Mouse (Mus musculus) limb, embryonic 10.5 days (tissue): ENCODE results near the gene Ntrk2. TPM values are rescaled to one million over a fixed set of nuclear protein-coding genes. Genes with fewer than 3 reads are reported as not detected.
"Not testable (repeated sequence)": the region's sequence is repeated elsewhere in the genome, so short reads cannot be mapped to it uniquely, and the experiment has no call there.

Source experiments
- DNase-seq: peaks from one replicate; pipeline ENCODE4 v3.0.0-alpha.2; 2017; ENCODE audit warnings: low spot score
- H3K27ac ChIP-seq: fragments of 300-500 bp; sonication (generic); 2 replicates; pipeline ENCODE4 v1.5.1; 2016; ENCODE audit warnings: mild to moderate bottlenecking
- H3K27me3 ChIP-seq: fragments of 300-500 bp; sonication (generic); 2 replicates; pipeline ENCODE4 v1.6.1; 2016; ENCODE audit warnings: low read depth, mild to moderate bottlenecking; ENCODE audit not compliant: poor library complexity, severe bottlenecking
- H3K36me3 ChIP-seq: fragments of 300-500 bp; sonication (generic); 2 replicates; pipeline ENCODE4 v1.6.1; 2016; ENCODE audit warnings: mild to moderate bottlenecking, moderate library complexity
- H3K4me1 ChIP-seq: fragments of 300-500 bp; sonication (generic); 2 replicates; pipeline ENCODE4 v1.6.1; 2016
- H3K4me3 ChIP-seq: fragments of 300-500 bp; sonication (generic); 2 replicates; pipeline ENCODE4 v1.5.1; 2016; ENCODE audit warnings: mild to moderate bottlenecking, moderate library complexity
- H3K9me3 ChIP-seq: fragments of 300-500 bp; sonication (generic); replicated peaks from 2 replicates; pipeline ENCODE4 v1.6.1; 2016; ENCODE audit warnings: mild to moderate bottlenecking
- WGBS: fragments of 180-500 bp; shearing (Covaris S2); methylation state at CpG from one replicate; pipeline ENCODE4 v1.1.7; 2016; 5-methylcytosine and 5-hydroxymethylcytosine counted together
- polyA plus RNA-seq: library from polyadenylated mRNA; unstranded; fragments of >200 nt; fragmentation: Nextera tagmentation; extraction: Ambion mirVana; gene quantifications from 2 replicates; pipeline ENCODE4 v1.2.1, GENCODE M21; 2016

Ntrk2 gene
- polyA plus RNA-seq, 1 experiment from 2014 or later = 5.7 TPM

GRCm38 (mm10) chr13:59094722-59095121 is 288.4 kb downstream of the Ntrk2 start:
- H3K27ac ChIP-seq = no peak overlapping the region; the same call in 1 of the 2 replicates
- WGBS = 92% methylated on average over 7 of the region's 7 CpGs
- peaks cover 36% of the 10 kb centered on the region for H3K4me1 ChIP-seq

GRCm38 (mm10) chr13:59095811-59096391 is 289.5 kb downstream of the Ntrk2 start:
- Histone ChIP-seq H3K4me1 (peaks cover 36% of the 10 kb centered on the region), H3K4me3 (no peak overlapping the region), H3K27me3 (peaks cover 39% of the 10 kb centered on the region), H3K9me3 (no peaks in the 10 kb centered on the region), H3K27ac (peak overlapping the region; percentile 66; the same call in 1 of the 2 replicates), H3K36me3 (no peaks in the 10 kb centered on the region)
- 19% methylated on average over 10 of the region's 10 CpGs for WGBS
- DNase-seq = peak; percentile 53

More at GRCm38 (mm10) chr13:59094722-59095121, 288.4 kb downstream of the Ntrk2 start:
- H3K9me3 ChIP-seq = no peaks in the 10 kb centered on the region
- peaks cover 37% of the 10 kb centered on the region for H3K27me3 ChIP-seq
- H3K36me3 ChIP-seq = no peaks in the 10 kb centered on the region
- H3K4me3 ChIP-seq = no peak overlapping the region
- DNase-seq = no peak

GRCm38 (mm10) chr13:59100086-59100485 is 293.7 kb downstream of the Ntrk2 start:
- Histone ChIP-seq H3K27ac (no peak overlapping the region), H3K9me3 (no peaks in the 10 kb centered on the region), H3K4me3 (no peak overlapping the region), H3K4me1 (peaks cover 15% of the 10 kb centered on the region), H3K27me3 (peaks cover 30% of the 10 kb centered on the region), H3K36me3 (no peaks in the 10 kb centered on the region)
- WGBS = 49% methylated on average over 10 of the region's 10 CpGs
- DNase-seq = no peak

GRCm38 (mm10) chr13:59107791-59108190 is 301.4 kb downstream of the Ntrk2 start:
- DNase-seq, H3K27me3 ChIP-seq, H3K4me3 ChIP-seq, H3K36me3 ChIP-seq, H3K4me1 ChIP-seq, H3K27ac ChIP-seq, H3K9me3 ChIP-seq: not testable (repeated sequence)
- 91% methylated on average over 10 of the region's 10 CpGs for WGBS

- no peaks in the 10 kb centered on the region for H3K27me3 ChIP-seq
- H3K4me3 ChIP-seq = no peak overlapping the region
- 0 out of 2 replicates have a peak, but pooled peaks cover 1% of the 10 kb centered on the region for H3K36me3 ChIP-seq
- no peak for DNase-seq
- H3K27ac ChIP-seq = no peak overlapping the region
- no peaks in the 10 kb centered on the region for H3K4me1 ChIP-seq
- WGBS = 94% methylated on average over 5 of the region's 5 CpGs
- 0 out of 2 replicates have a peak, but pooled peaks cover 4% of the 10 kb centered on the region for H3K9me3 ChIP-seq
Observed at GRCm38 (mm10) chr13:59110107-59110506, 303.7 kb downstream of the Ntrk2 start.

- no peak for DNase-seq
- H3K9me3 ChIP-seq = 0 out of 2 replicates have a peak, but pooled peaks cover 8% of the 10 kb centered on the region
- no peak overlapping the region for H3K4me3 ChIP-seq
- H3K27ac ChIP-seq = no peak overlapping the region
- no peaks in the 10 kb centered on the region for H3K27me3 ChIP-seq
- H3K4me1 ChIP-seq = peaks cover 5% of the 10 kb centered on the region
- H3K36me3 ChIP-seq = 0 out of 2 replicates have a peak, but pooled peaks cover 3% of the 10 kb centered on the region
- 100% methylated on average over 1 of the region's 1 CpGs for WGBS
Observed at GRCm38 (mm10) chr13:59114684-59115083, 308.3 kb downstream of the Ntrk2 start.

- H3K4me3 ChIP-seq = no peak overlapping the region
- H3K27me3 ChIP-seq = no peaks in the 10 kb centered on the region
- H3K4me1 ChIP-seq = peaks cover 8% of the 10 kb centered on the region
- DNase-seq = no peak
- WGBS = 97% methylated on average over 14 of the region's 14 CpGs
- H3K27ac ChIP-seq = no peak overlapping the region
- 0 out of 2 replicates have a peak, but pooled peaks cover 3% of the 10 kb centered on the region for H3K36me3 ChIP-seq
- 0 out of 2 replicates have a peak, but pooled peaks cover 8% of the 10 kb centered on the region for H3K9me3 ChIP-seq
Observed at GRCm38 (mm10) chr13:59115551-59115950, 309.2 kb downstream of the Ntrk2 start.

GRCm38 (mm10) chr13:59117233-59117632 is 310.9 kb downstream of the Ntrk2 start:
- 88% methylated on average over 5 of the region's 5 CpGs for WGBS
- Histone ChIP-seq H3K4me1 (peaks cover 8% of the 10 kb centered on the region), H3K36me3 (0 out of 2 replicates have a peak, but pooled peaks cover 3% of the 10 kb centered on the region)

GRCm38 (mm10) chr13:59119596-59120394 is 313.4 kb downstream of the Ntrk2 start:
- WGBS = 80% methylated on average over 10 of the region's 10 CpGs
- Histone ChIP-seq H3K4me1 (peaks cover 8% of the 10 kb centered on the region), H3K4me3 (no peak overlapping the region), H3K36me3 (0 out of 2 replicates have a peak, but pooled peaks cover 3% of the 10 kb centered on the region), H3K27ac (0 out of 2 replicates have a peak overlapping the region, but pooled peaks have one; percentile 2), H3K27me3 (no peaks in the 10 kb centered on the region), H3K9me3 (0 out of 2 replicates have a peak, but pooled peaks cover 5% of the 10 kb centered on the region)
- DNase-seq = no peak

More at GRCm38 (mm10) chr13:59117233-59117632, 310.9 kb downstream of the Ntrk2 start:
- 0 out of 2 replicates have a peak, but pooled peaks cover 8% of the 10 kb centered on the region for H3K9me3 ChIP-seq
- no peaks in the 10 kb centered on the region for H3K27me3 ChIP-seq
- no peak for DNase-seq
- H3K27ac ChIP-seq = no peak overlapping the region
- no peak overlapping the region for H3K4me3 ChIP-seq

- no peaks in the 10 kb centered on the region for H3K36me3 ChIP-seq
- H3K27ac ChIP-seq = no peak overlapping the region
- 90% methylated on average over 7 of the region's 7 CpGs for WGBS
- DNase-seq = no peak
- no peak overlapping the region for H3K4me3 ChIP-seq
- no peaks in the 10 kb centered on the region for H3K27me3 ChIP-seq
- 0 out of 2 replicates have a peak, but pooled peaks cover 4% of the 10 kb centered on the region for H3K4me1 ChIP-seq
- no peaks in the 10 kb centered on the region for H3K9me3 ChIP-seq
Observed at GRCm38 (mm10) chr13:59143141-59143744, 336.9 kb downstream of the Ntrk2 start.

- no peaks in the 10 kb centered on the region for H3K27me3 ChIP-seq
- 0 out of 2 replicates have a peak, but pooled peaks cover 4% of the 10 kb centered on the region for H3K4me1 ChIP-seq
- no peaks in the 10 kb centered on the region for H3K9me3 ChIP-seq
- WGBS = 89% methylated on average over 11 of the region's 11 CpGs
- no peak for DNase-seq
- H3K36me3 ChIP-seq = no peaks in the 10 kb centered on the region
- H3K27ac ChIP-seq = no peak overlapping the region
- no peak overlapping the region for H3K4me3 ChIP-seq
Observed at GRCm38 (mm10) chr13:59144321-59144856, 338.0 kb downstream of the Ntrk2 start.
